Mouse (Mus musculus) intestine, embryonic 14.5 days (tissue): ENCODE measurements around the gene Fstl4. TPM values are rescaled to one million over a fixed set of nuclear protein-coding genes. Genes with fewer than 3 reads are reported as not detected.

Experiments
- ATAC-seq: fragments of 200-750 bp; cut with Nextera tagmentation; replicated peaks from 2 replicates; pipeline ENCODE4 v1.8.0; 2017; ENCODE audit warnings: low read depth, moderate number of reproducible peaks, moderate TSS enrichment, moderate library complexity; ENCODE audit not compliant: low FRiP score, low TSS enrichment
- DNase-seq: peaks from one replicate; pipeline ENCODE4 v3.0.0-alpha.2; 2018; ENCODE audit warnings: low spot score
- H3K27ac ChIP-seq: fragments of 300-500 bp; sonication (generic); 2 replicates; pipeline ENCODE4 v1.5.1; 2014; ENCODE audit warnings: low read depth, mild to moderate bottlenecking, control low read depth
- H3K27me3 ChIP-seq: fragments of 300-500 bp; sonication (generic); replicated peaks from 2 replicates; pipeline ENCODE4 v1.6.1; 2014; ENCODE audit warnings: low read length, control low read depth; ENCODE audit not compliant: control insufficient read depth, insufficient read depth
- H3K36me3 ChIP-seq: fragments of 300-500 bp; sonication (generic); 2 replicates; pipeline ENCODE4 v1.6.1; 2014; ENCODE audit warnings: low read length, control low read depth; ENCODE audit not compliant: control insufficient read depth, insufficient read depth
- H3K4me1 ChIP-seq: fragments of 300-500 bp; sonication (generic); replicated peaks from 2 replicates; pipeline ENCODE4 v1.6.1; 2014; ENCODE audit warnings: low read length, control low read depth, mixed read lengths; ENCODE audit not compliant: control insufficient read depth, insufficient read depth
- H3K4me2 ChIP-seq: fragments of 300-500 bp; sonication (generic); 2 replicates; pipeline ENCODE4 v1.6.1; 2014; ENCODE audit warnings: low read length
- H3K4me3 ChIP-seq: fragments of 300-500 bp; sonication (generic); 2 replicates; pipeline ENCODE4 v1.5.1; 2014; ENCODE audit warnings: low read depth, low read length, control low read depth, mixed read lengths
- H3K9ac ChIP-seq: fragments of 300-500 bp; sonication (generic); 2 replicates; pipeline ENCODE4 v1.6.1; 2014; ENCODE audit warnings: mild to moderate bottlenecking, low read length
- H3K9me3 ChIP-seq: fragments of 300-500 bp; sonication (generic); 2 replicates; pipeline ENCODE4 v1.6.1; 2016; ENCODE audit warnings: low read length, control low read depth; ENCODE audit not compliant: control insufficient read depth
- WGBS: fragments of 180-500 bp; shearing (Covaris S2); extraction: QIAGEN DNeasy Blood & Tissue Kit; methylation state at CpG from one replicate; pipeline ENCODE4 v1.1.7; 2014; 5-methylcytosine and 5-hydroxymethylcytosine counted together
- polyA plus RNA-seq: library from polyadenylated mRNA; unstranded; fragments of >200 nt; fragmentation: Nextera tagmentation; extraction: Ambion mirVana; gene quantifications from 2 replicates; pipeline ENCODE4 v1.2.1, GENCODE M21; 2014

Gene Fstl4
- polyA plus RNA-seq, 1 experiment from 2014 or later, result 7.7 TPM

GRCm38 (mm10) chr11:53057821-53058553 lies 293.6 kb downstream of the Fstl4 start:
- DNase-seq (no peak), ATAC-seq (no peak)
- Histone ChIP-seq H3K27me3 (no peaks in the 10 kb centered on the region), H3K36me3 (no peaks in the 10 kb centered on the region), H3K27ac (no peak overlapping the region), H3K9ac (no peak overlapping the region), H3K4me3 (no peak overlapping the region), H3K9me3 (no peaks in the 10 kb centered on the region), H3K4me2 (no peak overlapping the region), H3K4me1 (peaks cover 7% of the 10 kb centered on the region)
- 75% methylated on average over 17 of the region's 17 CpGs for WGBS

GRCm38 (mm10) chr11:53058557-53058956 lies 294.1 kb downstream of the Fstl4 start:
- Histone ChIP-seq H3K27me3 (no peaks in the 10 kb centered on the region), H3K36me3 (no peaks in the 10 kb centered on the region), H3K4me2 (no peak overlapping the region), H3K4me3 (no peak overlapping the region), H3K4me1 (peaks cover 7% of the 10 kb centered on the region), H3K27ac (no peak overlapping the region), H3K9ac (no peak overlapping the region), H3K9me3 (no peaks in the 10 kb centered on the region)
- ATAC-seq, result no peak
- WGBS, result 13% methylated on average over 7 of the region's 7 CpGs
- DNase-seq, result no peak

- H3K9me3 ChIP-seq, result no peaks in the 10 kb centered on the region
- no peak overlapping the region for H3K9ac ChIP-seq
- H3K27ac ChIP-seq, result no peak overlapping the region
- H3K36me3 ChIP-seq, result no peaks in the 10 kb centered on the region
- no peak overlapping the region for H3K4me2 ChIP-seq
- 51% methylated on average over 14 of the region's 14 CpGs for WGBS
- H3K27me3 ChIP-seq, result no peaks in the 10 kb centered on the region
- H3K4me3 ChIP-seq, result no peak overlapping the region
- ATAC-seq, result no peak
- no peak for DNase-seq
- H3K4me1 ChIP-seq, result no peaks in the 10 kb centered on the region
Measured at GRCm38 (mm10) chr11:53067699-53068478, 303.5 kb downstream of the Fstl4 start.

- Histone ChIP-seq H3K9ac (no peak overlapping the region), H3K27me3 (no peaks in the 10 kb centered on the region), H3K27ac (no peak overlapping the region), H3K4me3 (no peak overlapping the region), H3K9me3 (no peaks in the 10 kb centered on the region), H3K36me3 (no peaks in the 10 kb centered on the region), H3K4me1 (no peaks in the 10 kb centered on the region), H3K4me2 (no peak overlapping the region)
- ATAC-seq (no peak), DNase-seq (no peak)
- whole genome bisulfite sequencing, result 60% methylated on average over 16 of the region's 16 CpGs
Measured at GRCm38 (mm10) chr11:53068479-53069065, 304.1 kb downstream of the Fstl4 start.

GRCm38 (mm10) chr11:53069751-53070150 lies 305.3 kb downstream of the Fstl4 start:
- H3K9ac ChIP-seq, result no peak overlapping the region
- H3K36me3 ChIP-seq, result no peaks in the 10 kb centered on the region
- H3K4me1 ChIP-seq, result no peaks in the 10 kb centered on the region
- H3K27me3 ChIP-seq, result no peaks in the 10 kb centered on the region
- no peak overlapping the region for H3K4me3 ChIP-seq
- H3K4me2 ChIP-seq, result no peak overlapping the region
- ATAC-seq (no peak), DNase-seq (no peak)
- no peaks in the 10 kb centered on the region for H3K9me3 ChIP-seq
- H3K27ac ChIP-seq, result no peak overlapping the region
- 50% methylated on average over 6 of the region's 6 CpGs for WGBS

GRCm38 (mm10) chr11:53071602-53072001 lies 307.2 kb downstream of the Fstl4 start:
- H3K27me3 ChIP-seq, result no peaks in the 10 kb centered on the region
- H3K36me3 ChIP-seq, result no peaks in the 10 kb centered on the region
- no peaks in the 10 kb centered on the region for H3K9me3 ChIP-seq
- H3K9ac ChIP-seq, result no peak overlapping the region
- no peak overlapping the region for H3K4me3 ChIP-seq
- H3K4me2 ChIP-seq, result no peak overlapping the region
- 77% methylated on average over 1 of the region's 1 CpGs for WGBS
- ATAC-seq (no peak), DNase-seq (no peak)
- no peaks in the 10 kb centered on the region for H3K4me1 ChIP-seq
- H3K27ac ChIP-seq, result no peak overlapping the region

GRCm38 (mm10) chr11:53077641-53078040 lies 313.2 kb downstream of the Fstl4 start:
- Histone ChIP-seq H3K4me3 (no peak overlapping the region), H3K36me3 (no peaks in the 10 kb centered on the region), H3K27ac (no peak overlapping the region), H3K4me1 (no peaks in the 10 kb centered on the region), H3K4me2 (no peak overlapping the region), H3K9me3 (no peaks in the 10 kb centered on the region; the same call in 1 of the 2 replicates), H3K27me3 (no peaks in the 10 kb centered on the region), H3K9ac (no peak overlapping the region)
- 88% methylated on average over 7 of the region's 7 CpGs for WGBS
- ATAC-seq (no peak), DNase-seq (no peak)

GRCm38 (mm10) chr11:53078419-53079334 lies 314.2 kb downstream of the Fstl4 start:
- no peak overlapping the region for H3K9ac ChIP-seq
- no peaks in the 10 kb centered on the region; the same call in 1 of the 2 replicates for H3K9me3 ChIP-seq
- no peaks in the 10 kb centered on the region for H3K36me3 ChIP-seq
- H3K4me2 ChIP-seq, result no peak overlapping the region
- no peak for ATAC-seq
- no peak overlapping the region for H3K27ac ChIP-seq
- H3K4me1 ChIP-seq, result no peaks in the 10 kb centered on the region
- DNase-seq, result no peak
- H3K4me3 ChIP-seq, result no peak overlapping the region
- WGBS, result 68% methylated on average over 7 of the region's 7 CpGs
- H3K27me3 ChIP-seq, result no peaks in the 10 kb centered on the region
